Mouse (Mus musculus): ENCODE measurements around the gene Mrps10. TPM values are rescaled to one million over a fixed set of nuclear protein-coding genes. Genes with fewer than 3 reads are reported as not detected.
A peak's percentile ranks its signal among the peaks of the same experiment; 100 is the strongest.

Gene Mrps10
- total and polyA plus RNA-seq, 2 experiments: 33.9 to 38.5 TPM

DNA sequence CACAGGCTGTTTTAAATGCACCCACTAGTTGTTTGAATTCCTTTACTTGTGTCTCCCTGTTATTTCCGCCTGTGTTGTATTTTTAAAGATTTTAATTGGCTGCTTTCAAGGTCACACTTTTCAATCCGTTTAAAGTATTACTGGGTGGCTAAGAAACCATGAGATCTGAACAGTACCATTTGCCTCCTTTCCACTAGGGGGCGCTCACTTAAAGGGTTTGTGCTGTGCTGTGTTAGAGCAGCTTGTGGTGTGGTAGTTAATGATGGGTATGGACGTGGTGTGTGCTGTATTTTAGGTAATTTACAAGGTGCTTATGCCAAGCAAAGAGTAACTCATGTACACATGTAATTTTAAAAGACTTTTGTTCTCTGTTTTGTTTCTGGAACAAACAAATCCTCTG is 2.8 kb downstream of the Mrps10 start:
- peak; percentile 61 for DNase-seq (ENCODE audit: extremely low read depth, low read depth, low spot score)
- Histone ChIP-seq H3K79me2 (ENCODE audit: control insufficient read depth, insufficient read depth, low read length) (peaks cover 4% of the 10 kb centered on the region; the same call in 1 of the 2 replicates), H3K4me3 (ENCODE audit: insufficient read depth, low read depth, low read length) (no peak overlapping the region), H3K4me1 (ENCODE audit: control insufficient read depth, insufficient read depth, low read length) (peaks cover 12% of the 10 kb centered on the region), H3K27me3 (ENCODE audit: control insufficient read depth, insufficient read depth, low read length) (no peaks in the 10 kb centered on the region), H3K9ac (ENCODE audit: low read depth, low read length) (no peak overlapping the region), H3K36me3 (ENCODE audit: control insufficient read depth, insufficient read depth, low read length) (peaks cover 33% of the 10 kb centered on the region), H3K27ac (replicated peaks; ENCODE audit: insufficient read depth, low read depth, low read length) (no peak overlapping the region)
- TF ChIP-seq POLR2A (IDR thresholded peaks at IDR 0.05; ENCODE audit: extremely low read depth, insufficient read depth, low read length) (no peak), CTCF (IDR thresholded peaks at IDR 0.05; ENCODE audit: low read depth, low read length) (peak; percentile 61)
- 6% methylated on average over 4 of the region's 4 CpGs for WGBS

DNA sequence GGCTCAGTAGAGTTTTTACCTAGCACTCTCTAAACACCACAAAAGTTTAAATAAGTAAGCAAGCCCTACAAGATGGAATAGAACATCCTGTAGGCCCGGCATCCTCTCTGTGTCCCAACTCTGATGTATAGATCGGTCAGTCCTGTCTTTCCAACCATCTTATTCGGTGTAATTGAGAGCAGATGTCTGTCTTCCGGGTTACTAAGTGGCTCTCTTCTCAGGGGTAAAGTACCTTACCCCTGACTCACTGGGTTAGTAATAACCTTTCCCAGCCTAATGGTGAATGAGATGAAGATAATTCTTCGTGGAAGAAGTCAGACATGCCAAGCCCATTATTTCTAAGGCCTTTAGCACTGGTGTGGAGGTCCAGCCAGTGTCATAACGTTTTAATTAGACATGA is 5.3 kb downstream of the Mrps10 start:
- no peak for TF ChIP-seq POLR2A (IDR thresholded peaks at IDR 0.05; ENCODE audit: extremely low read depth, insufficient read depth, low read length)
- no peak for TF ChIP-seq CTCF (IDR thresholded peaks at IDR 0.05; ENCODE audit: low read depth, low read length)
- WGBS: 91% methylated on average over 6 of the region's 6 CpGs
- Histone ChIP-seq H3K4me3 (ENCODE audit: insufficient read depth, low read depth, low read length) (no peak overlapping the region), H3K27me3 (ENCODE audit: control insufficient read depth, insufficient read depth, low read length) (no peaks in the 10 kb centered on the region), H3K4me1 (ENCODE audit: control insufficient read depth, insufficient read depth, low read length) (peaks cover 12% of the 10 kb centered on the region), H3K79me2 (ENCODE audit: control insufficient read depth, insufficient read depth, low read length) (peaks cover 4% of the 10 kb centered on the region; the same call in 1 of the 2 replicates), H3K27ac (replicated peaks; ENCODE audit: insufficient read depth, low read depth, low read length) (no peak overlapping the region), H3K9ac (ENCODE audit: low read depth, low read length) (no peak overlapping the region), H3K36me3 (ENCODE audit: control insufficient read depth, insufficient read depth, low read length) (peaks cover 52% of the 10 kb centered on the region)
- no peak for DNase-seq (ENCODE audit: extremely low read depth, low read depth, low spot score)

DNA sequence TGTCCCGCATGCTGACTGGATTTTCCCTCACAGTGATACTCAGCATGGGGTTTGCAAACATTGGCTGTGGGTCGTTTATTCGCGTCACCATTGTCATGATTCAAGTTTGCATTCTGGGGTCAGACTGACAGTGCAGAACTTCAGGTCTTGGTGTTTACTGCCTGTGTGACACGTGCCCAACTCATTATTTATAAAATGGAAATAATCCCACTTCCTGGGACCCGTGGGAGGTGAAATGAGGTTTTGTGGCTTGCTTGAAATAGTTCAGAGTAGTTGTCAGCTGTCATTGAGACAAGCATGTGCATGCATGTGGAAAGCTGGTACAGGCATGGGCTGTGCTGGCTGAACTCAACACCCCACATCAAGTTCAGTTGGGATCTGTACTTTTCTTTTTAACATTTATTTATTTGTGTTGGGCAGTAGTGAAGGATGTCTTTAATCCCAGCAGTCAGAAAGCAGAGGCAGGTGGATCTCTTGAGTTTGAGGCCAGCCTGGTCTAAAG is 8.1 kb downstream of the Mrps10 start:
- H3K4me3 ChIP-seq (ENCODE audit: insufficient read depth, low read depth, low read length): no peak overlapping the region
- WGBS: 88% methylated on average over 6 of the region's 6 CpGs
- H3K27ac ChIP-seq (replicated peaks; ENCODE audit: insufficient read depth, low read depth, low read length): no peak overlapping the region
- peaks cover 57% of the 10 kb centered on the region for H3K36me3 ChIP-seq (ENCODE audit: control insufficient read depth, insufficient read depth, low read length)
- H3K9ac ChIP-seq (ENCODE audit: low read depth, low read length): no peak overlapping the region
- no peaks in the 10 kb centered on the region for H3K27me3 ChIP-seq (ENCODE audit: control insufficient read depth, insufficient read depth, low read length)
- no peaks in the 10 kb centered on the region for H3K79me2 ChIP-seq (ENCODE audit: control insufficient read depth, insufficient read depth, low read length)
- no peak for DNase-seq (ENCODE audit: extremely low read depth, low read depth, low spot score)
- H3K4me1 ChIP-seq (ENCODE audit: control insufficient read depth, insufficient read depth, low read length): no peaks in the 10 kb centered on the region
- no peak for TF ChIP-seq POLR2A (IDR thresholded peaks at IDR 0.05; ENCODE audit: extremely low read depth, insufficient read depth, low read length)

DNA sequence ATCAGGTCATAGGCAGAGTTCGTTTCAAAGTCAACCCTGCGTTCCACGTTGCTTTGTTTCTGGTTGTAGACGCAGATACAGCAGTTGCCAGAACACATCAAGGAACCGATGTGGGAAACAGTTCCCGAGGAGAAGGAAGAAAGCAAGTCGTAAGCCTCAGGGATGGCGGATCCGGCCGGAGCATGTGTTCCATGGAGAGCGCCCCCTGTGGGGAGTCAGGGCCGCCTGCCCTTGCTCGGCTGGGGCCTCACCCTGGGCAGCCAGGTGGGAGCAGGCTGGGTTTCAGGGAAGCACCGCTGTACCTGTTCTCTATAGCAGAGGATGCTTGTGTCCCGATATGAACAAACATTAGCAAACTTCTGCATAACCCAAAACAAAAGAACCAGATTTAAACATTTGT is 9.4 kb downstream of the Mrps10 start:
- Histone ChIP-seq H3K79me2 (ENCODE audit: control insufficient read depth, insufficient read depth, low read length) (no peaks in the 10 kb centered on the region), H3K27ac (replicated peaks; ENCODE audit: insufficient read depth, low read depth, low read length) (no peak overlapping the region), H3K27me3 (ENCODE audit: control insufficient read depth, insufficient read depth, low read length) (no peaks in the 10 kb centered on the region), H3K4me1 (ENCODE audit: control insufficient read depth, insufficient read depth, low read length) (peaks cover 2% of the 10 kb centered on the region; the same call in 1 of the 2 replicates), H3K36me3 (ENCODE audit: control insufficient read depth, insufficient read depth, low read length) (peaks cover 50% of the 10 kb centered on the region), H3K4me3 (ENCODE audit: insufficient read depth, low read depth, low read length) (no peak overlapping the region), H3K9ac (ENCODE audit: low read depth, low read length) (no peak overlapping the region)
- WGBS: 91% methylated on average over 15 of the region's 15 CpGs
- no peak for DNase-seq (ENCODE audit: extremely low read depth, low read depth, low spot score)
- TF ChIP-seq POLR2A (IDR thresholded peaks at IDR 0.05; ENCODE audit: extremely low read depth, insufficient read depth, low read length): no peak
- TF ChIP-seq CTCF (IDR thresholded peaks at IDR 0.05; ENCODE audit: low read depth, low read length): peak; percentile 13; the same call in 1 of the 2 replicates

DNA sequence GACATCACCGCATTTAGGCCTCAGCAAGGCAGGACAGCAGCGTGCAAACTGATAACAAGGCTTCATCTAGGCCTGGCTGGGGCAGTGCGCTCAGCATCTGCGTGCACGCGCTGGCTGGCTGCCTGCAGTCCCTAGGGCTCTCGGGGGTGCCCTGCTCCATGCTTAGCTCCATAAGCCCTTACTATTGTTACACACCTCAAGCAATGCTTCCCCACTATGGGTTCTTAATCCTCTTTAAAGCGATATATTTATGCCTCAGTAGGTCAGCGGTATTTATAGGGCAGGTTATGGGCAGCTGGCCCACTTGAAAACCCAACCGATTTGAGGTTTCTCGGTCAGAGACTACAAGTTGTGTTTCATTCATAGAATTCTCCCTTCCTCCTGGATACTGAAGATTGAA is 13.2 kb downstream of the Mrps10 start:
- no peak for TF ChIP-seq POLR2A (IDR thresholded peaks at IDR 0.05; ENCODE audit: extremely low read depth, insufficient read depth, low read length)
- no peak for TF ChIP-seq CTCF (IDR thresholded peaks at IDR 0.05; ENCODE audit: low read depth, low read length)
- H3K27me3 ChIP-seq (ENCODE audit: control insufficient read depth, insufficient read depth, low read length): no peaks in the 10 kb centered on the region
- 92% methylated on average over 11 of the region's 11 CpGs for WGBS
- peaks cover 19% of the 10 kb centered on the region for H3K36me3 ChIP-seq (ENCODE audit: control insufficient read depth, insufficient read depth, low read length)
- H3K27ac ChIP-seq (replicated peaks; ENCODE audit: insufficient read depth, low read depth, low read length): no peak overlapping the region
- H3K4me1 ChIP-seq (ENCODE audit: control insufficient read depth, insufficient read depth, low read length): peaks cover 7% of the 10 kb centered on the region; the same call in 1 of the 2 replicates
- no peak overlapping the region for H3K4me3 ChIP-seq (ENCODE audit: insufficient read depth, low read depth, low read length)
- H3K9ac ChIP-seq (ENCODE audit: low read depth, low read length): no peak overlapping the region
- no peak for DNase-seq (ENCODE audit: extremely low read depth, low read depth, low spot score)
- no peaks in the 10 kb centered on the region for H3K79me2 ChIP-seq (ENCODE audit: control insufficient read depth, insufficient read depth, low read length)

DNA sequence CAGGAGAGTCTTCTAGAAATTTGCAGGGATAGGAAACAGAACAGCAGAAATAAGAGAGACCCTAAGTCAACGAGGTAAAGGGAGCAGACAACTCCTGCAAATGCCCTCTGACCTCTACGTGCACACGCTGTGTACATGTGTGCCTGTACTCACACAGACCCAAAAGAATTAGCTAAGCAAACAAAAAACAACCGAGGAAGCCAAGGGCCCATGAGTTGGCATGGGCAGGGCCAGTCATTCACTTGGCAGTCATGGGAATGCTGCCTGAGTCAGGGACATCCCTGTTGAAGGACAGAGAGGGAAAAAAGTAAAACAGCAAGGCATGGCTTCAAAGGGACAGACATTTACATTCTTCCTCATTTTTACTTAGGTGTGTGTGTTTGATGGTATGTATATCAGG is 14.6 kb downstream of the Mrps10 start:
- no peak overlapping the region for H3K9ac ChIP-seq (ENCODE audit: low read depth, low read length)
- peaks cover 10% of the 10 kb centered on the region; the same call in 1 of the 2 replicates for H3K36me3 ChIP-seq (ENCODE audit: control insufficient read depth, insufficient read depth, low read length)
- no peaks in the 10 kb centered on the region for H3K79me2 ChIP-seq (ENCODE audit: control insufficient read depth, insufficient read depth, low read length)
- WGBS: 22% methylated on average over 4 of the region's 4 CpGs
- DNase-seq (ENCODE audit: extremely low read depth, low read depth, low spot score): peak; percentile 81
- peaks cover 7% of the 10 kb centered on the region; the same call in 1 of the 2 replicates for H3K4me1 ChIP-seq (ENCODE audit: control insufficient read depth, insufficient read depth, low read length)
- no peaks in the 10 kb centered on the region for H3K27me3 ChIP-seq (ENCODE audit: control insufficient read depth, insufficient read depth, low read length)
- peak overlapping the region; percentile 38; the same call in 1 of the 2 replicates for H3K27ac ChIP-seq (replicated peaks; ENCODE audit: insufficient read depth, low read depth, low read length)
- TF ChIP-seq POLR2A (IDR thresholded peaks at IDR 0.05; ENCODE audit: extremely low read depth, insufficient read depth, low read length) (no peak), CTCF (IDR thresholded peaks at IDR 0.05; ENCODE audit: low read depth, low read length) (no peak)
- H3K4me3 ChIP-seq (ENCODE audit: insufficient read depth, low read depth, low read length): no peak overlapping the region
